10 mouse cellular contexts compared by ENCODE assay signal in genomic region chr8:70720739-70721138, GRCm38 (mm10). TPM values are rescaled to one million over a fixed set of nuclear protein-coding genes. Genes with fewer than 3 reads are reported as not detected.
DNase-seq lines count a peak whose midpoint lies in the region; ATAC-seq and TF ChIP-seq lines count a peak whose summit lies in the region.
"Had no signal": no experiment of that assay in that cellular context is flagged by ENCODE, and none has a peak within 500 bp of the region (broad histone marks: within the 10 kb centered on the region; RNA-seq: fewer than 3 reads in every experiment).

No protein-coding gene starts in this region.

- peaks cover 9% of the 10 kb centered on the region; the same call in 1 of the 2 replicates for H3K79me2 ChIP-seq in liver, adult 2 months (ENCODE audit: control insufficient read depth, insufficient read depth, low read length)

- H3K9me3 ChIP-seq in forebrain, embryonic 14.5 days (replicated peaks; ENCODE audit: control insufficient read depth, low read length): no peaks in the 10 kb centered on the region
- H3K9me3 ChIP-seq in hindbrain, postnatal 0 days (ENCODE audit: low read length): no peaks in the 10 kb centered on the region
- no peaks in the 10 kb centered on the region for H3K9me3 ChIP-seq in neural tube, embryonic 11.5 days (ENCODE audit: control insufficient read depth, low read length)
- H3K9me3 ChIP-seq: embryonic facial prominence, embryonic 13.5 days; neural tube, embryonic 12.5 days had no signal

- H3K27ac ChIP-seq in forebrain, embryonic 14.5 days (ENCODE audit: low read depth, low read length): no peak overlapping the region
- no peak overlapping the region for H3K27ac ChIP-seq in hindbrain, postnatal 0 days
- peak overlapping the region; percentile 65 for H3K27ac ChIP-seq in liver, adult 2 months (replicated peaks; ENCODE audit: insufficient read depth, low read depth, low read length)
- no peak overlapping the region for H3K27ac ChIP-seq in neural tube, embryonic 11.5 days (ENCODE audit: low read depth, low read length)
- H3K27ac ChIP-seq: embryonic facial prominence, embryonic 13.5 days; neural tube, embryonic 12.5 days had no signal

- no peak overlapping the region for H3K9ac ChIP-seq in forebrain, embryonic 14.5 days (ENCODE audit: low read length)
- no peak overlapping the region for H3K9ac ChIP-seq in hindbrain, postnatal 0 days (replicated peaks; ENCODE audit: low read length)
- H3K9ac ChIP-seq in liver, adult 2 months (ENCODE audit: low read depth, low read length): peak overlapping the region; percentile 50
- no peak overlapping the region for H3K9ac ChIP-seq in neural tube, embryonic 11.5 days (ENCODE audit: low read length)
- H3K9ac ChIP-seq: embryonic facial prominence, embryonic 13.5 days; neural tube, embryonic 12.5 days had no signal

- TF ChIP-seq CTCF in hindbrain, postnatal 0 days (IDR thresholded peaks at IDR 0.05; ENCODE audit: low read depth): peak; percentile 98
- TF ChIP-seq CTCF in liver, adult 2 months (IDR thresholded peaks at IDR 0.05; ENCODE audit: low read depth, low read length): peak; percentile 97

- no peak overlapping the region for H3K4me3 ChIP-seq in forebrain, embryonic 14.5 days (ENCODE audit: low read depth, low read length)
- no peak overlapping the region for H3K4me3 ChIP-seq in hindbrain, postnatal 0 days (ENCODE audit: low read length)
- H3K4me3 ChIP-seq in liver, adult 2 months (ENCODE audit: insufficient read depth, low read depth, low read length): no peak overlapping the region
- no peak overlapping the region for H3K4me3 ChIP-seq in neural tube, embryonic 11.5 days (ENCODE audit: low read depth, low read length)
- H3K4me3 ChIP-seq: embryonic facial prominence, embryonic 13.5 days; neural tube, embryonic 12.5 days had no signal

- no peaks in the 10 kb centered on the region for H3K4me1 ChIP-seq in forebrain, embryonic 14.5 days (ENCODE audit: control insufficient read depth, insufficient read depth, low read length)
- H3K4me1 ChIP-seq in hindbrain, postnatal 0 days (ENCODE audit: insufficient read depth, low read length): no peaks in the 10 kb centered on the region
- H3K4me1 ChIP-seq in liver, adult 2 months (ENCODE audit: control insufficient read depth, insufficient read depth, low read length): peaks cover 23% of the 10 kb centered on the region
- no peaks in the 10 kb centered on the region for H3K4me1 ChIP-seq in neural tube, embryonic 11.5 days (ENCODE audit: control insufficient read depth, insufficient read depth, low read length)
- H3K4me1 ChIP-seq: embryonic facial prominence, embryonic 13.5 days had no signal

- DNase-seq in left cerebral cortex, adult 18-20 months (ENCODE audit: low spot score in 2 of 2): peak; percentile 70 to 83
- DNase-seq in left cerebral cortex, adult 11 months (ENCODE audit: low spot score): no peak
- DNase-seq in cerebellum, adult 11-12 months: peak; percentile 60
- DNase-seq in forebrain, embryonic 14.5 days (ENCODE audit: low spot score): peak; percentile 83
- DNase-seq in hindbrain, postnatal 0 days (ENCODE audit: low spot score): peak; percentile 85
- peak; percentile 82 for DNase-seq in liver, adult 2 months (ENCODE audit: extremely low read depth, low read depth, low spot score)
- DNase-seq in neural tube, embryonic 11.5 days (ENCODE audit: low spot score): peak; percentile 79
- peak; percentile 90 for DNase-seq in testis, postnatal 10 days (ENCODE audit: low spot score)

- 0 out of 2 replicates have a peak, but pooled peaks have one; percentile 60 for ATAC-seq in forebrain, embryonic 14.5 days
- ATAC-seq in hindbrain, postnatal 0 days: peak; percentile 72
- ATAC-seq in neural tube, embryonic 11.5 days (ENCODE audit: insufficient read depth, low FRiP score, low TSS enrichment): 0 out of 2 replicates have a peak, but pooled peaks have one; percentile 42

- WGBS in forebrain, embryonic 14.5 days: 3% methylated on average over 3 of the region's 3 CpGs
- WGBS in hindbrain, postnatal 0 days: 4% methylated on average over 3 of the region's 3 CpGs
- WGBS in liver, adult 2 months: 2% methylated on average over 3 of the region's 3 CpGs
- WGBS in neural tube, embryonic 11.5 days: 6% methylated on average over 3 of the region's 3 CpGs

- H3K27me3 ChIP-seq in forebrain, embryonic 14.5 days (replicated peaks; ENCODE audit: control insufficient read depth, insufficient read depth, low read length): no peaks in the 10 kb centered on the region
- no peaks in the 10 kb centered on the region for H3K27me3 ChIP-seq in hindbrain, postnatal 0 days (ENCODE audit: insufficient read depth, low read length)
- no peaks in the 10 kb centered on the region for H3K27me3 ChIP-seq in liver, adult 2 months (ENCODE audit: control insufficient read depth, insufficient read depth, low read length)
- H3K27me3 ChIP-seq in neural tube, embryonic 11.5 days (ENCODE audit: control insufficient read depth, insufficient read depth, low read length): no peaks in the 10 kb centered on the region

- H3K36me3 ChIP-seq in forebrain, embryonic 14.5 days (ENCODE audit: control insufficient read depth, insufficient read depth, low read length): no peaks in the 10 kb centered on the region
- no peaks in the 10 kb centered on the region for H3K36me3 ChIP-seq in hindbrain, postnatal 0 days (ENCODE audit: insufficient read depth, low read length)
- no peaks in the 10 kb centered on the region for H3K36me3 ChIP-seq in liver, adult 2 months (ENCODE audit: control insufficient read depth, insufficient read depth, low read length)
- no peaks in the 10 kb centered on the region for H3K36me3 ChIP-seq in neural tube, embryonic 11.5 days (ENCODE audit: control insufficient read depth, insufficient read depth, low read length)
- H3K36me3 ChIP-seq: embryonic facial prominence, embryonic 13.5 days; neural tube, embryonic 12.5 days had no signal

- no peak for TF ChIP-seq POLR2A in liver, adult 2 months (IDR thresholded peaks at IDR 0.05; ENCODE audit: extremely low read depth, insufficient read depth, low read length)

- no peak overlapping the region for H3K4me2 ChIP-seq in forebrain, embryonic 14.5 days (ENCODE audit: low read length)
- H3K4me2 ChIP-seq in hindbrain, postnatal 0 days (ENCODE audit: low read depth, low read length): no peak overlapping the region
- H3K4me2 ChIP-seq in neural tube, embryonic 11.5 days (ENCODE audit: low read depth): no peak overlapping the region
- H3K4me2 ChIP-seq: embryonic facial prominence, embryonic 13.5 days; neural tube, embryonic 12.5 days had no signal

RNA-seq across cellular contexts. Expression of gene Gm3336, which starts 2.4 kb away (rescaled TPM):
- total RNA-seq in left cerebral cortex, adult 18-20 months (2021): not detected
- polyA plus RNA-seq in forebrain, embryonic 14.5 days (2014; fragmentation: Nextera tagmentation; extraction: Ambion mirVana): not detected in 2 replicates
- not detected in 2 replicates for total RNA-seq in hindbrain, postnatal 0 days (2014; rRNA removed)
- not detected in 2 replicates for polyA plus RNA-seq in hindbrain, postnatal 0 days (2015; fragmentation: Nextera tagmentation; extraction: Ambion mirVana)
- 0.28 and 0.54 TPM in 2 replicates for total RNA-seq in liver, adult 2 months (2014; rRNA removed)
- polyA plus RNA-seq in liver, adult 2 months (2012; rRNA removed): 0.11 and 1.0 TPM in 2 replicates
- not detected in 2 replicates for polyA plus RNA-seq in neural tube, embryonic 11.5 days (2014; fragmentation: Nextera tagmentation; extraction: Ambion mirVana)
- polyA plus RNA-seq: embryonic facial prominence, embryonic 13.5 days; neural tube, embryonic 12.5 days had no signal

RNA-seq across cellular contexts. Expression of gene Pde4c, which starts 2.8 kb away (rescaled TPM):
- total RNA-seq in left cerebral cortex, adult 18-20 months (2021): 1 to 10 TPM; 1.6 to 3.4 TPM
- polyA plus RNA-seq in forebrain, embryonic 14.5 days (2014; fragmentation: Nextera tagmentation; extraction: Ambion mirVana): not detected in 2 replicates
- 0.26 and 0.72 TPM in 2 replicates for total RNA-seq in hindbrain, postnatal 0 days (2014; rRNA removed)
- 0.20 and 0.31 TPM in 2 replicates for polyA plus RNA-seq in hindbrain, postnatal 0 days (2015; fragmentation: Nextera tagmentation; extraction: Ambion mirVana)
- total RNA-seq in liver, adult 2 months (2014; rRNA removed): 10.6 and 16.3 TPM in 2 replicates
- 26.5 and 28.0 TPM in 2 replicates for polyA plus RNA-seq in liver, adult 2 months (2012; rRNA removed)
- polyA plus RNA-seq in neural tube, embryonic 11.5 days (2014; fragmentation: Nextera tagmentation; extraction: Ambion mirVana): 0.42 TPM in 1 of 2 replicates, not detected in the other

RNA-seq across cellular contexts. Expression of gene Iqcn, which starts 17.5 kb away (rescaled TPM):
- total RNA-seq in left cerebral cortex, adult 18-20 months (2021): under 1 TPM; 0.09 to 0.16 TPM
- polyA plus RNA-seq in forebrain, embryonic 14.5 days (2014; fragmentation: Nextera tagmentation; extraction: Ambion mirVana): 0.06 and 0.10 TPM in 2 replicates
- total RNA-seq in hindbrain, postnatal 0 days (2014; rRNA removed): 0.05 and 0.18 TPM in 2 replicates
- 0.05 and 0.08 TPM in 2 replicates for polyA plus RNA-seq in hindbrain, postnatal 0 days (2015; fragmentation: Nextera tagmentation; extraction: Ambion mirVana)
- not detected in 2 replicates for total RNA-seq in liver, adult 2 months (2014; rRNA removed)
- polyA plus RNA-seq in liver, adult 2 months (2012; rRNA removed): not detected in 2 replicates
- not detected in 2 replicates for polyA plus RNA-seq in neural tube, embryonic 11.5 days (2014; fragmentation: Nextera tagmentation; extraction: Ambion mirVana)

RNA-seq across cellular contexts. Expression of gene Jund, which starts 22.0 kb away (rescaled TPM):
- 100 to 1,000 TPM; 221 to 289 TPM for total RNA-seq in left cerebral cortex, adult 18-20 months (2021)
- 87.2 and 94.0 TPM in 2 replicates for polyA plus RNA-seq in forebrain, embryonic 14.5 days (2014; fragmentation: Nextera tagmentation; extraction: Ambion mirVana)
- total RNA-seq in hindbrain, postnatal 0 days (2014; rRNA removed): 486 and 650 TPM in 2 replicates
- polyA plus RNA-seq in hindbrain, postnatal 0 days (2015; fragmentation: Nextera tagmentation; extraction: Ambion mirVana): 90.4 and 96.3 TPM in 2 replicates
- total RNA-seq in liver, adult 2 months (2014; rRNA removed): 26.6 and 36.6 TPM in 2 replicates
- 111 and 120 TPM in 2 replicates for polyA plus RNA-seq in liver, adult 2 months (2012; rRNA removed)
- polyA plus RNA-seq in neural tube, embryonic 11.5 days (2014; fragmentation: Nextera tagmentation; extraction: Ambion mirVana): 167 and 171 TPM in 2 replicates

RNA-seq across cellular contexts. Expression of gene Rab3a, which starts 33.7 kb away (rescaled TPM):
- total RNA-seq in left cerebral cortex, adult 18-20 months (2021): 100 to 1,000 TPM; 870 to 892 TPM
- 330 and 371 TPM in 2 replicates for polyA plus RNA-seq in forebrain, embryonic 14.5 days (2014; fragmentation: Nextera tagmentation; extraction: Ambion mirVana)
- 610 and 693 TPM in 2 replicates for total RNA-seq in hindbrain, postnatal 0 days (2014; rRNA removed)
- polyA plus RNA-seq in hindbrain, postnatal 0 days (2015; fragmentation: Nextera tagmentation; extraction: Ambion mirVana): 693 and 724 TPM in 2 replicates
- total RNA-seq in liver, adult 2 months (2014; rRNA removed): 2.7 and 4.1 TPM in 2 replicates
- polyA plus RNA-seq in liver, adult 2 months (2012; rRNA removed): 10.4 and 11.9 TPM in 2 replicates
- polyA plus RNA-seq in neural tube, embryonic 11.5 days (2014; fragmentation: Nextera tagmentation; extraction: Ambion mirVana): 97.9 and 111 TPM in 2 replicates

Comparison
In these comparisons a context has a peak if more than half of its experiments do, and no peak if none do; other contexts are left out.
1. RNA of gene Pde4c, which starts 2.8 kb away (polyA plus RNA-seq): 26.5 to 28.0 TPM in liver, adult 2 months; 0.42 TPM in neural tube, embryonic 11.5 days, 0.20 to 0.31 TPM in hindbrain, postnatal 0 days and not detected in forebrain, embryonic 14.5 days; every median in the first group is over 10 times any median in the second.
2. Peak in every context shown above with its lines, with median percentiles within 50 percentile points of each other: ATAC-seq.